12 mouse cellular contexts compared by ENCODE assay signal in genomic region chr11:35512686-35513085, GRCm38 (mm10).
A peak's percentile ranks its signal among the peaks of the same experiment; 100 is the strongest.
DNase-seq lines count a peak whose midpoint lies in the region; ATAC-seq and TF ChIP-seq lines count a peak whose summit lies in the region.
"Had no signal": no experiment of that assay in that cellular context is flagged by ENCODE, and none has a peak within 500 bp of the region (broad histone marks: within the 10 kb centered on the region; RNA-seq: fewer than 3 reads in every experiment).

No protein-coding gene starts in this region.

- peaks cover 4% of the 10 kb centered on the region for H3K27me3 ChIP-seq in CH12.LX (replicated peaks)
- 0 out of 2 replicates have a peak, but pooled peaks cover 7% of the 10 kb centered on the region for H3K27me3 ChIP-seq in forebrain, embryonic 15.5 days
- H3K27me3 ChIP-seq: heart, embryonic 13.5 days; kidney, embryonic 15.5 days had no signal

- in situ Hi-C loops in CH12.LX (cut with MboI; ENCODE audit: low pct_ligation_motif_present, low pct_unique_long_range_greater_than_20kb, low sequenced_read_pairs) = no loop called here

- no peak for DNase-seq in CH12.LX (ENCODE audit: extremely low read depth)
- DNase-seq in lung, postnatal 10 days = peak; percentile 19
- DNase-seq in left cerebral cortex, adult 9 months (ENCODE audit: low spot score in 2 of 2) = no peak
- DNase-seq in right cerebral cortex, postnatal 25 days = no peak
- no peak for DNase-seq in cerebellum, adult 18-20 months
- no peak for DNase-seq in urinary bladder, postnatal 10 days (ENCODE audit: low spot score)
- DNase-seq: cerebellum, adult 2 months had no signal

- TF ChIP-seq RAD21 in CH12.LX (IDR thresholded peaks at IDR 0.05; ENCODE audit: low read depth, low read length) = no peak

- no peak overlapping the region for H3K4me3 ChIP-seq in CH12.LX (replicated peaks in 1 of 3; ENCODE audit: low read depth in 2 of 3, low read length in 2 of 3, poor library complexity in 1 of 3)
- H3K4me3 ChIP-seq in forebrain, embryonic 15.5 days = no peak overlapping the region
- H3K4me3 ChIP-seq: heart, embryonic 13.5 days; kidney, embryonic 15.5 days had no signal

- no peaks in the 10 kb centered on the region for H3K79me2 ChIP-seq in CH12.LX (replicated peaks; ENCODE audit: control insufficient read depth, extremely low read depth, insufficient read depth, poor library complexity, severe bottlenecking)

- H3K9me3 ChIP-seq in CH12.LX (replicated peaks; ENCODE audit: low read length) = peaks cover 4% of the 10 kb centered on the region
- no peaks in the 10 kb centered on the region for H3K9me3 ChIP-seq in forebrain, embryonic 15.5 days
- H3K9me3 ChIP-seq: heart, embryonic 13.5 days; kidney, embryonic 15.5 days had no signal

- H3K27ac ChIP-seq in CH12.LX (ENCODE audit: insufficient read depth, low read depth) = no peak overlapping the region
- no peak overlapping the region for H3K27ac ChIP-seq in forebrain, embryonic 15.5 days (replicated peaks)
- H3K27ac ChIP-seq: heart, embryonic 13.5 days; kidney, embryonic 15.5 days had no signal

- 0 out of 2 replicates have a peak, but pooled peaks have one; percentile 18 for ATAC-seq in common myeloid progenitor, adult 5-6 weeks (replicated peaks; ENCODE audit: low read depth, poor library complexity, severe bottlenecking)
- peak; percentile 55; the same call in 1 of the 2 replicates for ATAC-seq in forebrain, embryonic 15.5 days (replicated peaks)

- TF ChIP-seq EP300 in CH12.LX (IDR thresholded peaks at IDR 0.05; ENCODE audit: low read length) = no peak

- peaks cover 8 to 43% of the 10 kb centered on the region in 2 experiments; a peak in 3 of 4 replicates for H3K4me1 ChIP-seq in CH12.LX (ENCODE audit: control insufficient read depth in 1 of 2, insufficient read depth in 2 of 2)
- peaks cover 17% of the 10 kb centered on the region for H3K4me1 ChIP-seq in forebrain, embryonic 15.5 days

- no peak overlapping the region for H3K9ac ChIP-seq in CH12.LX (ENCODE audit: insufficient read depth, low read depth)
- no peak overlapping the region for H3K9ac ChIP-seq in forebrain, embryonic 15.5 days (replicated peaks)
- H3K9ac ChIP-seq: heart, embryonic 13.5 days; kidney, embryonic 15.5 days had no signal

- H3K4me2 ChIP-seq in CH12.LX (ENCODE audit: insufficient read depth, low read depth, poor library complexity, severe bottlenecking) = no peak overlapping the region; the same call in 1 of the 2 replicates
- H3K4me2 ChIP-seq in forebrain, embryonic 15.5 days (replicated peaks) = no peak overlapping the region
- H3K4me2 ChIP-seq: heart, embryonic 13.5 days; kidney, embryonic 15.5 days; liver, embryonic 11.5 days had no signal

- dilution Hi-C loops in CH12.LX (cut with MboI; ENCODE audit: extremely low pct_ligation_motif_present, extremely low pct_unique_long_range_greater_than_20kb, low sequenced_read_pairs) = no loop called here

- no peaks in the 10 kb centered on the region for H3K36me3 ChIP-seq in CH12.LX (replicated peaks in 1 of 2; ENCODE audit: control insufficient read depth in 1 of 2, insufficient read depth in 1 of 2, low read length in 1 of 2)
- no peaks in the 10 kb centered on the region for H3K36me3 ChIP-seq in forebrain, embryonic 15.5 days
- H3K36me3 ChIP-seq: heart, embryonic 13.5 days; kidney, embryonic 15.5 days had no signal

- TF ChIP-seq POLR2A in CH12.LX (IDR thresholded peaks at IDR 0.05; ENCODE audit: low read depth, low read length) = no peak

- TF ChIP-seq CTCF in CH12.LX (conservative IDR thresholded peaks at IDR 0.05 in 1 of 2, IDR thresholded peaks at IDR 0.05 in 1 of 2; ENCODE audit: low read depth in 2 of 2, low read length in 2 of 2) = no peak

- WGBS in forebrain, embryonic 15.5 days = 4% methylated on average over 4 of the region's 4 CpGs

TF ChIP-seq in CH12.LX, 34 proteins besides CTCF, POLR2A, EP300 and RAD21:
- TF ChIP-seq USF1 (IDR thresholded peaks at IDR 0.05; ENCODE audit: low read depth, low read length) = peak; percentile 56
- no peak for TF ChIP-seq NELFE (IDR thresholded peaks at IDR 0.05; ENCODE audit: low read depth, low read length)
- TF ChIP-seq ELF1 (IDR thresholded peaks at IDR 0.05; ENCODE audit: low read depth, low read length) = 0 out of 2 replicates have a peak, but pooled peaks have one; percentile 34
- no peak for TF ChIP-seq E2F4 (IDR thresholded peaks at IDR 0.05; ENCODE audit: insufficient replicate concordance, low read depth, low read length)
- no peak for TF ChIP-seq HCFC1 (IDR thresholded peaks at IDR 0.05; ENCODE audit: low read depth, low read length)
- no peak for TF ChIP-seq BHLHE40 (IDR thresholded peaks at IDR 0.05; ENCODE audit: low read depth, low read length)
- TF ChIP-seq USF2 (conservative IDR thresholded peaks at IDR 0.05; ENCODE audit: low read depth, low read length) = 0 out of 2 replicates have a peak, but pooled peaks have one; percentile 14
- no peak for TF ChIP-seq CHD2 (IDR thresholded peaks at IDR 0.05; ENCODE audit: low read length)
- no peak for TF ChIP-seq MAZ (IDR thresholded peaks at IDR 0.05; ENCODE audit: low read depth, low read length)
- no peak for TF ChIP-seq POLR2AphosphoS2 (IDR thresholded peaks at IDR 0.05; ENCODE audit: low read depth, low read length)
- TF ChIP-seq IRF4 (IDR thresholded peaks at IDR 0.05; ENCODE audit: low read depth, low read length) = no peak
- TF ChIP-seq TBP (conservative IDR thresholded peaks at IDR 0.05; ENCODE audit: low read depth, low read length) = no peak
- TF ChIP-seq MEF2A (IDR thresholded peaks at IDR 0.05; ENCODE audit: borderline replicate concordance, low read depth, low read length) = no peak
